In the genomic region with DNA sequence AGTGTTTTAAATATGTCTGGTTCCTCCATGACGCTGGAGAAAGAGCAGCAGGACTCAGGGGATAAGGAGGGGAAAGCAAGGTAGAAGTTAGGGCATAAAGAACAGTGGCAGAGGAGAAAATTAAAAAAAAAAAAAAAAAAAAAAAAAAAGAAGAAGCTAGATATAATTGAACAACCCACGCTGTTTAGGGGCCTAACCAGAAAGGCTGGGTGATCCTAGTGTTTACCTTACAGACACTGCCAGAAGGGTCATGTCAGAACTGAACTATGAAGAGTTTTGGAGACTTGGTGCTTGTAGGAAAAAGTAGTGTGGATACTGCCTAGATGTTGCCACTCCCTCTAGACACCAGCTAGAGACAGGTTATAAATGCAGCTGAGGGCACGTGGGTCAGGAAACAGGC, we compare ENCODE assay signal across 15 mouse cellular contexts. TPM values are rescaled to one million over a fixed set of nuclear protein-coding genes. Genes with fewer than 3 reads are reported as not detected.
A peak's percentile ranks its signal among the peaks of the same experiment; 100 is the strongest.
DNase-seq lines count a peak whose midpoint lies in the region; ATAC-seq lines count a peak whose summit lies in the region.
"Had no signal": no experiment of that assay in that cellular context is flagged by ENCODE, and none has a peak within 500 bp of the region (broad histone marks: within the 10 kb centered on the region; RNA-seq: fewer than 3 reads in every experiment).

No protein-coding gene starts in this region.

- H3K4me1 ChIP-seq in neural tube, embryonic 11.5 days (ENCODE audit: control insufficient read depth, insufficient read depth, low read length): peaks cover 14% of the 10 kb centered on the region
- H3K4me1 ChIP-seq in forebrain, embryonic 15.5 days: peaks cover 30% of the 10 kb centered on the region
- peaks cover 30% of the 10 kb centered on the region for H3K4me1 ChIP-seq in limb, embryonic 12.5 days (replicated peaks)
- peaks cover 28% of the 10 kb centered on the region for H3K4me1 ChIP-seq in neural tube, embryonic 13.5 days (replicated peaks)

- 21% methylated on average over 3 of the region's 3 CpGs for WGBS in neural tube, embryonic 11.5 days
- 20% methylated on average over 3 of the region's 3 CpGs for WGBS in forebrain, embryonic 15.5 days
- WGBS in limb, embryonic 12.5 days: 13% methylated on average over 3 of the region's 3 CpGs
- WGBS in neural tube, embryonic 13.5 days: 27% methylated on average over 3 of the region's 3 CpGs

- H3K36me3 ChIP-seq in neural tube, embryonic 11.5 days (ENCODE audit: control insufficient read depth, insufficient read depth, low read length): no peaks in the 10 kb centered on the region
- H3K36me3 ChIP-seq in forebrain, embryonic 15.5 days: no peaks in the 10 kb centered on the region
- no peaks in the 10 kb centered on the region for H3K36me3 ChIP-seq in limb, embryonic 12.5 days
- H3K36me3 ChIP-seq in neural tube, embryonic 13.5 days: no peaks in the 10 kb centered on the region
- H3K36me3 ChIP-seq: liver, embryonic 12.5 days had no signal

- H3K27ac ChIP-seq in neural tube, embryonic 11.5 days (ENCODE audit: low read depth, low read length): no peak overlapping the region
- H3K27ac ChIP-seq in forebrain, embryonic 15.5 days (replicated peaks): peak overlapping the region; percentile 91
- 0 out of 2 replicates have a peak overlapping the region, but pooled peaks have one; percentile 96 for H3K27ac ChIP-seq in limb, embryonic 12.5 days
- H3K27ac ChIP-seq in neural tube, embryonic 13.5 days (replicated peaks): no peak overlapping the region
- H3K27ac ChIP-seq: liver, embryonic 12.5 days had no signal

- no peak for ATAC-seq in neural tube, embryonic 11.5 days (ENCODE audit: insufficient read depth, low FRiP score, low TSS enrichment)
- ATAC-seq in forebrain, embryonic 15.5 days (replicated peaks): no peak
- no peak for ATAC-seq in limb, embryonic 12.5 days (ENCODE audit: insufficient number of reproducible peaks, insufficient read depth, low FRiP score, low TSS enrichment, low read depth)
- no peak for ATAC-seq in neural tube, embryonic 13.5 days (ENCODE audit: low read depth)
- ATAC-seq: liver, embryonic 12.5 days had no signal

- no peak for DNase-seq in neural tube, embryonic 11.5 days (ENCODE audit: low spot score)
- no peak for DNase-seq in neural tube, embryonic 10.5 days (ENCODE audit: extremely low spot score, low spot score)
- DNase-seq in frontal cortex, postnatal 10 days (ENCODE audit: low spot score in 2 of 2): no peak
- DNase-seq in urinary bladder, postnatal 25 days (ENCODE audit: low spot score): no peak
- no peak for DNase-seq in right cerebral cortex, postnatal 36 days (ENCODE audit: low spot score in 2 of 2)
- DNase-seq: adrenal gland, postnatal 36 days; gastrocnemius, postnatal 14 days; kidney, adult 8-10 months; lung, postnatal 4 days; thymus, postnatal 14 days had no signal

- peaks cover 39% of the 10 kb centered on the region for H3K27me3 ChIP-seq in neural tube, embryonic 11.5 days (ENCODE audit: control insufficient read depth, insufficient read depth, low read length)
- H3K27me3 ChIP-seq in forebrain, embryonic 15.5 days: peaks cover 34% of the 10 kb centered on the region
- H3K27me3 ChIP-seq in limb, embryonic 12.5 days: peaks cover 50% of the 10 kb centered on the region
- peaks cover 74% of the 10 kb centered on the region for H3K27me3 ChIP-seq in neural tube, embryonic 13.5 days

- H3K9ac ChIP-seq in neural tube, embryonic 11.5 days (ENCODE audit: low read length): peak overlapping the region; percentile 67
- peak overlapping the region; percentile 58 for H3K9ac ChIP-seq in forebrain, embryonic 15.5 days (replicated peaks)
- peak overlapping the region; percentile 87 for H3K9ac ChIP-seq in limb, embryonic 12.5 days (replicated peaks)
- peak overlapping the region; percentile 78; the same call in 1 of the 2 replicates for H3K9ac ChIP-seq in neural tube, embryonic 13.5 days
- H3K9ac ChIP-seq: liver, embryonic 12.5 days had no signal

- H3K4me2 ChIP-seq in neural tube, embryonic 11.5 days (ENCODE audit: low read depth): peak overlapping the region; percentile 79
- H3K4me2 ChIP-seq in forebrain, embryonic 15.5 days (replicated peaks): peak overlapping the region; percentile 85
- H3K4me2 ChIP-seq in limb, embryonic 12.5 days: peak overlapping the region; percentile 87
- peak overlapping the region; percentile 68 for H3K4me2 ChIP-seq in neural tube, embryonic 13.5 days
- H3K4me2 ChIP-seq: liver, embryonic 12.5 days had no signal

- peak overlapping the region; percentile 53 for H3K4me3 ChIP-seq in neural tube, embryonic 11.5 days (ENCODE audit: low read depth, low read length)
- H3K4me3 ChIP-seq in forebrain, embryonic 15.5 days: peak overlapping the region; percentile 51
- peak overlapping the region; percentile 69 for H3K4me3 ChIP-seq in limb, embryonic 12.5 days (replicated peaks)
- peak overlapping the region; percentile 52 for H3K4me3 ChIP-seq in neural tube, embryonic 13.5 days
- H3K4me3 ChIP-seq: liver, embryonic 12.5 days had no signal

- no peaks in the 10 kb centered on the region for H3K9me3 ChIP-seq in neural tube, embryonic 11.5 days (ENCODE audit: control insufficient read depth, low read length)
- H3K9me3 ChIP-seq in forebrain, embryonic 15.5 days: no peaks in the 10 kb centered on the region
- no peaks in the 10 kb centered on the region for H3K9me3 ChIP-seq in limb, embryonic 12.5 days
- H3K9me3 ChIP-seq in neural tube, embryonic 13.5 days: no peaks in the 10 kb centered on the region
- H3K9me3 ChIP-seq: liver, embryonic 12.5 days had no signal

RNA-seq across cellular contexts. Expression of a gene that starts 4.0 kb away (rescaled TPM):
- 10.3 and 10.8 TPM in 2 replicates for polyA plus RNA-seq in neural tube, embryonic 11.5 days (2014; fragmentation: Nextera tagmentation; extraction: Ambion mirVana)
- 14.2 and 15.2 TPM in 2 replicates for polyA plus RNA-seq in forebrain, embryonic 15.5 days (2015; fragmentation: Nextera tagmentation; extraction: Ambion mirVana)
- polyA plus RNA-seq in limb, embryonic 12.5 days (2016; fragmentation: Nextera tagmentation; extraction: Ambion mirVana): 8.0 TPM in 2 replicates
- polyA plus RNA-seq in neural tube, embryonic 13.5 days (2015; fragmentation: Nextera tagmentation; extraction: Ambion mirVana): 8.4 and 8.6 TPM in 2 replicates
- polyA plus RNA-seq: heart, embryonic 16.5 days; liver, embryonic 12.5 days had no signal

RNA-seq across cellular contexts. Expression of a gene that starts 10.6 kb away (rescaled TPM):
- polyA plus RNA-seq in neural tube, embryonic 11.5 days (2014; fragmentation: Nextera tagmentation; extraction: Ambion mirVana): 0.23 and 0.35 TPM in 2 replicates
- 0.74 and 0.75 TPM in 2 replicates for polyA plus RNA-seq in forebrain, embryonic 15.5 days (2015; fragmentation: Nextera tagmentation; extraction: Ambion mirVana)
- polyA plus RNA-seq in limb, embryonic 12.5 days (2016; fragmentation: Nextera tagmentation; extraction: Ambion mirVana): 0.14 and 0.23 TPM in 2 replicates
- 0.46 and 0.62 TPM in 2 replicates for polyA plus RNA-seq in neural tube, embryonic 13.5 days (2015; fragmentation: Nextera tagmentation; extraction: Ambion mirVana)
- polyA plus RNA-seq: heart, embryonic 16.5 days; liver, embryonic 12.5 days had no signal

RNA-seq across cellular contexts. Expression of a gene that starts 13.7 kb away (rescaled TPM):
- 6.3 and 7.6 TPM in 2 replicates for polyA plus RNA-seq in neural tube, embryonic 11.5 days (2014; fragmentation: Nextera tagmentation; extraction: Ambion mirVana)
- 8.4 and 9.3 TPM in 2 replicates for polyA plus RNA-seq in forebrain, embryonic 15.5 days (2015; fragmentation: Nextera tagmentation; extraction: Ambion mirVana)
- 6.2 and 8.0 TPM in 2 replicates for polyA plus RNA-seq in limb, embryonic 12.5 days (2016; fragmentation: Nextera tagmentation; extraction: Ambion mirVana)
- 8.2 and 10.2 TPM in 2 replicates for polyA plus RNA-seq in neural tube, embryonic 13.5 days (2015; fragmentation: Nextera tagmentation; extraction: Ambion mirVana)
- polyA plus RNA-seq: heart, embryonic 16.5 days; liver, embryonic 12.5 days had no signal

RNA-seq across cellular contexts. Expression of a gene that starts 28.9 kb away (rescaled TPM):
- 0.51 and 0.54 TPM in 2 replicates for polyA plus RNA-seq in neural tube, embryonic 11.5 days (2014; fragmentation: Nextera tagmentation; extraction: Ambion mirVana)
- 0.57 and 0.63 TPM in 2 replicates for polyA plus RNA-seq in forebrain, embryonic 15.5 days (2015; fragmentation: Nextera tagmentation; extraction: Ambion mirVana)
- polyA plus RNA-seq in limb, embryonic 12.5 days (2016; fragmentation: Nextera tagmentation; extraction: Ambion mirVana): 0.14 and 0.18 TPM in 2 replicates
- 0.19 and 0.29 TPM in 2 replicates for polyA plus RNA-seq in neural tube, embryonic 13.5 days (2015; fragmentation: Nextera tagmentation; extraction: Ambion mirVana)
- polyA plus RNA-seq: heart, embryonic 16.5 days; liver, embryonic 12.5 days had no signal

Comparison
In these comparisons a context has a peak if more than half of its experiments do, and no peak if none do; other contexts are left out.
1. H3K27ac ChIP-seq: peak in forebrain, embryonic 15.5 days (single experiment) and limb, embryonic 12.5 days (single experiment); none in neural tube, embryonic 11.5 days (single experiment) and neural tube, embryonic 13.5 days (single experiment).
2. Peak in every context shown above with its lines, with median percentiles within 50 percentile points of each other: H3K4me2 ChIP-seq, H3K4me3 ChIP-seq and H3K9ac ChIP-seq.